Mouse (Mus musculus): ENCODE results near the gene Tnfsf12.
"Not testable (repeated sequence)": the region's sequence is repeated elsewhere in the genome, so short reads cannot be mapped to it uniquely, and the experiment has no call there.

Tnfsf12 gene

GRCm38 (mm10) chr11:69695361-69696181 is at the start of gene Tnfsf12, which contains the start of gene Tnfsfm13:
Tnfsf12 (minus strand) TSS chr11:69695849.
Tnfsfm13 (minus strand) TSS chr11:69696098.
- DNase-seq (ENCODE audit: low spot score), result peak; percentile 69

GRCm38 (mm10) chr11:69731408-69731807 is 35.8 kb upstream of the Tnfsf12 start:
- not testable (repeated sequence) for DNase-seq (ENCODE audit: low spot score)

GRCm38 (mm10) chr11:69729063-69729462 is 33.4 kb upstream of the Tnfsf12 start:
- DNase-seq (ENCODE audit: low spot score), result peak; percentile 26

GRCm38 (mm10) chr11:69725951-69726350 is 30.3 kb upstream of the Tnfsf12 start:
- DNase-seq (ENCODE audit: low spot score), result no peak

- DNase-seq (ENCODE audit: low spot score), result no peak
Measured at GRCm38 (mm10) chr11:69723074-69723473, 27.4 kb upstream of the Tnfsf12 start.

GRCm38 (mm10) chr11:69720852-69721251 is 25.2 kb upstream of the Tnfsf12 start:
- no peak for DNase-seq (ENCODE audit: low spot score)

- DNase-seq (ENCODE audit: low spot score), result no peak
Measured at GRCm38 (mm10) chr11:69719423-69719822, 23.8 kb upstream of the Tnfsf12 start.

GRCm38 (mm10) chr11:69718661-69719060 is 23.0 kb upstream of the Tnfsf12 start:
- DNase-seq (ENCODE audit: low spot score), result no peak

- no peak for DNase-seq (ENCODE audit: low spot score)
Measured at GRCm38 (mm10) chr11:69716953-69717352, 21.3 kb upstream of the Tnfsf12 start.

- no peak for DNase-seq (ENCODE audit: low spot score)
Measured at GRCm38 (mm10) chr11:69715929-69716328, 20.3 kb upstream of the Tnfsf12 start.

GRCm38 (mm10) chr11:69715482-69715881 is 19.8 kb upstream of the Tnfsf12 start:
- no peak for DNase-seq (ENCODE audit: low spot score)

- DNase-seq (ENCODE audit: low spot score), result no peak
Measured at GRCm38 (mm10) chr11:69714636-69715329, 19.1 kb upstream of the Tnfsf12 start.

- no peak for DNase-seq (ENCODE audit: low spot score)
Measured at GRCm38 (mm10) chr11:69712954-69713672, 17.5 kb upstream of the Tnfsf12 start.

GRCm38 (mm10) chr11:69711082-69711481 is 15.4 kb upstream of the Tnfsf12 start:
- DNase-seq (ENCODE audit: low spot score), result no peak

- DNase-seq (ENCODE audit: low spot score), result no peak
Measured at GRCm38 (mm10) chr11:69710470-69710869, 14.8 kb upstream of the Tnfsf12 start.

GRCm38 (mm10) chr11:69709554-69710446 is 14.2 kb upstream of the Tnfsf12 start:
- no peak for DNase-seq (ENCODE audit: low spot score)

- DNase-seq (ENCODE audit: low spot score), result no peak
Measured at GRCm38 (mm10) chr11:69708614-69709265, 13.1 kb upstream of the Tnfsf12 start.

- DNase-seq (ENCODE audit: low spot score), result no peak
Measured at GRCm38 (mm10) chr11:69707873-69708381, 12.3 kb upstream of the Tnfsf12 start.

- DNase-seq (ENCODE audit: low spot score), result no peak
Measured at GRCm38 (mm10) chr11:69707480-69707847, 11.8 kb upstream of the Tnfsf12 start.

GRCm38 (mm10) chr11:69706775-69707479 is 11.3 kb upstream of the Tnfsf12 start:
- DNase-seq (ENCODE audit: low spot score), result peak; percentile 69
